Mouse (Mus musculus): Measurements from ENCODE around the gene Pitpna. TPM values are rescaled to one million over a fixed set of nuclear protein-coding genes. Genes with fewer than 3 reads are reported as not detected.
"Not testable (repeated sequence)": the region's sequence is repeated elsewhere in the genome, so short reads cannot be mapped to it uniquely, and the experiment has no call there.

Gene Pitpna
- polyA plus RNA-seq, 1 experiment: 160 TPM

- Histone ChIP-seq H3K27ac (ENCODE audit: insufficient read depth, low read length) (no peak overlapping the region), H3K4me1 (ENCODE audit: control insufficient read depth, insufficient read depth, low read length) (no peaks in the 10 kb centered on the region), H3K4me3 (ENCODE audit: insufficient read depth, low read length) (no peak overlapping the region)
- TF ChIP-seq POLR2A (IDR thresholded peaks at IDR 0.05; ENCODE audit: low read depth, low read length) (no peak), CTCF (IDR thresholded peaks at IDR 0.05; ENCODE audit: borderline replicate concordance, insufficient read depth, low read length) (no peak)
Measured at GRCm38 (mm10) chr11:75598004-75598403, 10.1 kb downstream of the Pitpna start.

- H3K4me3 ChIP-seq (ENCODE audit: insufficient read depth, low read length); H3K4me1 ChIP-seq (ENCODE audit: control insufficient read depth, insufficient read depth, low read length); H3K27ac ChIP-seq (ENCODE audit: insufficient read depth, low read length): not testable (repeated sequence)
Measured at GRCm38 (mm10) chr11:75599802-75600201, 11.9 kb downstream of the Pitpna start.

GRCm38 (mm10) chr11:75604826-75605225 lies 16.9 kb downstream of the Pitpna start:
- Histone ChIP-seq H3K27ac (ENCODE audit: insufficient read depth, low read length) (no peak overlapping the region), H3K4me1 (ENCODE audit: control insufficient read depth, insufficient read depth, low read length) (no peaks in the 10 kb centered on the region), H3K4me3 (ENCODE audit: insufficient read depth, low read length) (no peak overlapping the region)
- no peak for TF ChIP-seq CTCF (IDR thresholded peaks at IDR 0.05; ENCODE audit: borderline replicate concordance, insufficient read depth, low read length)

DNA sequence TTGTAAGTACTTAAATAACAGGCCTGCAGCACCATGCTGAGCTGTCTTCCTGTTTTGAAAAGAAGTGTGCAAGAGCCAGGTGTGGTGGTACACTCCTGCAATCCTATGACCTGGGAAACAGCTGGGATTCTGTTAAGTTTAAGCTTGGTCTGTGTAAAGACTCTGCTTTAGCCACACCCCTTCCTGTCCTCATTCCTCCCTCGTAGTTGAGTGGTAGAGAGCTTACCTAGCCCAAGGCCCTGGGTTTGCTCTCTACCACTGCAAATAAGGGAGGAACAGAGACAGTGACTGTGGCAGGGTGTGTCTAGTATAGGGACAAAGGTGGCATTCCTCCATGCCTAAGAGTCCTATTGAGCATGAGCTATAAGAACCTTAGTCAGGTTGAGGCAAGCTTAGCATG lies 17.4 kb downstream of the Pitpna start:
- TF ChIP-seq POLR2A (IDR thresholded peaks at IDR 0.05; ENCODE audit: low read depth, low read length) (no peak), CTCF (IDR thresholded peaks at IDR 0.05; ENCODE audit: borderline replicate concordance, insufficient read depth, low read length) (no peak)
- H3K27ac ChIP-seq (ENCODE audit: insufficient read depth, low read length): no peak overlapping the region
- no peaks in the 10 kb centered on the region for H3K4me1 ChIP-seq (ENCODE audit: control insufficient read depth, insufficient read depth, low read length)
- no peak overlapping the region for H3K4me3 ChIP-seq (ENCODE audit: insufficient read depth, low read length)

DNA sequence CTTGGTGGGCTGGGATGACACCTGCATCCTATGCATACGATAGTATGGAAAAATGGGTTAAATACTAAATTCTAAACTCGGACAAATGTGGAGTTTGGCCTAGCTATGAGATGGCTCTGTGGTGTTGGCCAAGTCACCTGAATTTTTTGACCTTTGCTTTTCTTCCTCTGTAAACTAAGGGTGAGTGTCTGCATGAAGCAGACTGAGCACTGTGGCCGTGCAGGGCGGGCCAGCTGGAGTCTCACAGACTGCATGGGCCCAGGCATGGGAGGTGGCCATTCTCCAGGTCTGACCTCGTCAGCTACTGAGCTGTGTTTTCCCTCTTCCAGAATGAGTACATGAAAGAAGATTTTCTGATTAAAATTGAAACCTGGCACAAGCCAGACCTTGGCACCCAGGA lies 20.9 kb downstream of the Pitpna start:
- TF ChIP-seq POLR2A (IDR thresholded peaks at IDR 0.05; ENCODE audit: low read depth, low read length) (no peak), CTCF (IDR thresholded peaks at IDR 0.05; ENCODE audit: borderline replicate concordance, insufficient read depth, low read length) (no peak)
- Histone ChIP-seq H3K4me3 (ENCODE audit: insufficient read depth, low read length) (no peak overlapping the region), H3K4me1 (ENCODE audit: control insufficient read depth, insufficient read depth, low read length) (no peaks in the 10 kb centered on the region), H3K27ac (ENCODE audit: insufficient read depth, low read length) (no peak overlapping the region)

DNA sequence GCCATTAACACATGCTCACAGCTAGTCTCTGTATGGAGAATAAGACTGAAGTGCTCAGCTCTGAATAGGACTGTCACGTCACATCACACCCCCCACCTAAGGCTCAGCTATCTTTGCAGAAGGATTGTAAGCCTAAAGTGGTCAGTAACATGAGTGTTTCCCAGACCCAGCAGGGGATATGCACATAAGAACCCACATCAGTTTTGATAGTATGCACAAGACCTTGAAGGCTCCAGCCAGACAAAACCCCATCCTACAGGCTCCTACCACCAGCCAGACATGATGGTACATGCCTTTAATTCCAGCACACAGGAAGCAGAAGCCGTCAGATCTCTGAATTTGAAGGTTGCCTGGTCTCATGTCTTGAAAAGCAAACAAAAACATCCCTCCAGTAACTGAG lies 22.1 kb downstream of the Pitpna start:
- no peak for TF ChIP-seq POLR2A (IDR thresholded peaks at IDR 0.05; ENCODE audit: low read depth, low read length)
- no peak for TF ChIP-seq CTCF (IDR thresholded peaks at IDR 0.05; ENCODE audit: borderline replicate concordance, insufficient read depth, low read length)
- no peak overlapping the region for H3K4me3 ChIP-seq (ENCODE audit: insufficient read depth, low read length)
- no peaks in the 10 kb centered on the region for H3K4me1 ChIP-seq (ENCODE audit: control insufficient read depth, insufficient read depth, low read length)
- H3K27ac ChIP-seq (ENCODE audit: insufficient read depth, low read length): no peak overlapping the region

DNA sequence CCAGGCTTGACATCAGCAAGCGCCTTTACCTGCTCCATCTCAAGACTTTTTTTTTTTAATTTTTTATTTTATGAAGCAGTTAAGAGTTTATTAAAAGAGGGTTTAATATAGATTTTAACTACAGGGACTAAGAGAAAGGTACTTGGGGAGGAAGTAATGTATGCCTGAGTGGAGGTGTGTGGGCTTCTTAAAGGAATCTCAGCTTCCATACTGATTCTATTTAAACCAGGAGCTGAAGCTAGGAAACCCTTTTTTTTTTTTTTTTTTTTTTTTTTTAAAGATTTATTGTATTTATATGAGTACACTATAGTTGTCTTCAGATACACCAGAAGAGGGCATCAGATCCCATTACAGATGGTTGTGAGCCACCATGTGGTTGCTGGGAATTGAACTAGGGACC lies 26.9 kb downstream of the Pitpna start:
- Histone ChIP-seq H3K4me3 (ENCODE audit: insufficient read depth, low read length) (no peak overlapping the region), H3K27ac (ENCODE audit: insufficient read depth, low read length) (no peak overlapping the region), H3K4me1 (ENCODE audit: control insufficient read depth, insufficient read depth, low read length) (peaks cover 1% of the 10 kb centered on the region; the same call in 1 of the 2 replicates)
- TF ChIP-seq CTCF (IDR thresholded peaks at IDR 0.05; ENCODE audit: borderline replicate concordance, insufficient read depth, low read length): no peak
- TF ChIP-seq POLR2A (IDR thresholded peaks at IDR 0.05; ENCODE audit: low read depth, low read length): no peak

GRCm38 (mm10) chr11:75615556-75615955 lies 27.7 kb downstream of the Pitpna start:
- no peak for TF ChIP-seq POLR2A (IDR thresholded peaks at IDR 0.05; ENCODE audit: low read depth, low read length)
- no peak for TF ChIP-seq CTCF (IDR thresholded peaks at IDR 0.05; ENCODE audit: borderline replicate concordance, insufficient read depth, low read length)
- Histone ChIP-seq H3K4me3 (ENCODE audit: insufficient read depth, low read length) (no peak overlapping the region), H3K4me1 (ENCODE audit: control insufficient read depth, insufficient read depth, low read length) (peaks cover 7% of the 10 kb centered on the region), H3K27ac (ENCODE audit: insufficient read depth, low read length) (no peak overlapping the region)

- Histone ChIP-seq H3K27ac (ENCODE audit: insufficient read depth, low read length) (no peak overlapping the region), H3K4me1 (ENCODE audit: control insufficient read depth, insufficient read depth, low read length) (peaks cover 13% of the 10 kb centered on the region), H3K4me3 (ENCODE audit: insufficient read depth, low read length) (no peak overlapping the region)
- TF ChIP-seq CTCF (IDR thresholded peaks at IDR 0.05; ENCODE audit: borderline replicate concordance, insufficient read depth, low read length) (peak; percentile 19; the same call in 1 of the 2 replicates), POLR2A (IDR thresholded peaks at IDR 0.05; ENCODE audit: low read depth, low read length) (no peak)
Measured at GRCm38 (mm10) chr11:75619133-75619532, 31.2 kb downstream of the Pitpna start.

GRCm38 (mm10) chr11:75620136-75620780 lies 32.4 kb downstream of the Pitpna start:
- H3K27ac ChIP-seq (ENCODE audit: insufficient read depth, low read length): peak overlapping the region; percentile 78
- no peak for TF ChIP-seq POLR2A (IDR thresholded peaks at IDR 0.05; ENCODE audit: low read depth, low read length)
- TF ChIP-seq CTCF (IDR thresholded peaks at IDR 0.05; ENCODE audit: borderline replicate concordance, insufficient read depth, low read length): no peak

GRCm38 (mm10) chr11:75621426-75621825 lies 33.5 kb downstream of the Pitpna start:
- TF ChIP-seq POLR2A (IDR thresholded peaks at IDR 0.05; ENCODE audit: low read depth, low read length) (no peak), CTCF (IDR thresholded peaks at IDR 0.05; ENCODE audit: borderline replicate concordance, insufficient read depth, low read length) (no peak)
- Histone ChIP-seq H3K27ac (ENCODE audit: insufficient read depth, low read length) (peak overlapping the region; percentile 78), H3K4me3 (ENCODE audit: insufficient read depth, low read length) (no peak overlapping the region), H3K4me1 (ENCODE audit: control insufficient read depth, insufficient read depth, low read length) (peaks cover 13% of the 10 kb centered on the region)

More at GRCm38 (mm10) chr11:75620136-75620780, 32.4 kb downstream of the Pitpna start:
- no peak overlapping the region for H3K4me3 ChIP-seq (ENCODE audit: insufficient read depth, low read length)
- H3K4me1 ChIP-seq (ENCODE audit: control insufficient read depth, insufficient read depth, low read length): peaks cover 13% of the 10 kb centered on the region

Data from embryonic fibroblast, embryonic 13.5 days (primary cell).